Mouse (Mus musculus): ENCODE data around the gene Gm10663. TPM values are rescaled to one million over a fixed set of nuclear protein-coding genes. Genes with fewer than 3 reads are reported as not detected.
A peak's percentile ranks its signal among the peaks of the same experiment; 100 is the strongest.

Gene Gm10663
- total RNA-seq (2021), result not detected in 2 replicates
- long read RNA-seq, experiment 1, result 0 reads
- long read RNA-seq, experiment 2, result 0 reads

- no peak for DNase-seq
Observed at GRCm38 (mm10) chr8:65074733-65075132, at the start of gene Gm10663. TSS of gene Gm10663 (plus strand) at chr8:65075033.

GRCm38 (mm10) chr8:65028959-65029686, 45.7 kb upstream of the Gm10663 start:
- DNase-seq, result no peak

- DNase-seq, result no peak
Observed at GRCm38 (mm10) chr8:65029776-65030175, 45.1 kb upstream of the Gm10663 start.

- DNase-seq, result no peak
Observed at GRCm38 (mm10) chr8:65030735-65031485, 43.9 kb upstream of the Gm10663 start.

GRCm38 (mm10) chr8:65032107-65032506, 42.7 kb upstream of the Gm10663 start:
- DNase-seq, result no peak

GRCm38 (mm10) chr8:65033056-65033455, 41.8 kb upstream of the Gm10663 start:
- no peak for DNase-seq

- DNase-seq, result no peak
Observed at GRCm38 (mm10) chr8:65034136-65034535, 40.7 kb upstream of the Gm10663 start.

GRCm38 (mm10) chr8:65037117-65037533, 37.7 kb upstream of the Gm10663 start, which contains the start of gene Apela:
TSS of gene Apela (minus strand) at chr8:65037336.
- DNase-seq, result peak; percentile 32

GRCm38 (mm10) chr8:65046565-65046964, 28.3 kb upstream of the Gm10663 start:
- DNase-seq, result no peak

- DNase-seq, result no peak
Observed at GRCm38 (mm10) chr8:65047193-65047592, 27.6 kb upstream of the Gm10663 start.

- no peak for DNase-seq
Observed at GRCm38 (mm10) chr8:65047801-65048200, 27.0 kb upstream of the Gm10663 start.

- no peak for DNase-seq
Observed at GRCm38 (mm10) chr8:65053554-65053953, 21.3 kb upstream of the Gm10663 start.

GRCm38 (mm10) chr8:65053968-65054367, 20.9 kb upstream of the Gm10663 start:
- DNase-seq, result no peak

GRCm38 (mm10) chr8:65056722-65057121, 18.1 kb upstream of the Gm10663 start:
- DNase-seq, result no peak

- DNase-seq, result no peak
Observed at GRCm38 (mm10) chr8:65062195-65062594, 12.6 kb upstream of the Gm10663 start.

- DNase-seq, result no peak
Observed at GRCm38 (mm10) chr8:65064071-65064470, 10.8 kb upstream of the Gm10663 start.

GRCm38 (mm10) chr8:65065622-65066021, 9.2 kb upstream of the Gm10663 start:
- no peak for DNase-seq

GRCm38 (mm10) chr8:65067031-65067430, 7.8 kb upstream of the Gm10663 start:
- DNase-seq, result no peak

GRCm38 (mm10) chr8:65067694-65068472, 7.0 kb upstream of the Gm10663 start:
- peak; percentile 12 for DNase-seq

GRCm38 (mm10) chr8:65068473-65068819, 6.4 kb upstream of the Gm10663 start:
- no peak for DNase-seq

GRCm38 (mm10) chr8:65070996-65071395, 3.8 kb upstream of the Gm10663 start:
- DNase-seq, result no peak

- DNase-seq, result peak; percentile 43
Observed at GRCm38 (mm10) chr8:65080731-65081130, 5.9 kb downstream of the Gm10663 start.

GRCm38 (mm10) chr8:65085680-65086079, 10.8 kb downstream of the Gm10663 start:
- no peak for DNase-seq
